Mouse (Mus musculus) embryo, embryonic 11 days (tissue): ENCODE data around the gene Mrgprf.

ENCODE experiments used
- DNase-seq: peaks from one replicate; pipeline ENCODE4 v3.0.0-alpha.2; 2015

Mrgprf gene

GRCm38 (mm10) chr7:145300321-145301007 is at the start of gene Mrgprf:
Mrgprf (plus strand) TSS chr7:145300828.
- peak; percentile 6 for DNase-seq

DNA sequence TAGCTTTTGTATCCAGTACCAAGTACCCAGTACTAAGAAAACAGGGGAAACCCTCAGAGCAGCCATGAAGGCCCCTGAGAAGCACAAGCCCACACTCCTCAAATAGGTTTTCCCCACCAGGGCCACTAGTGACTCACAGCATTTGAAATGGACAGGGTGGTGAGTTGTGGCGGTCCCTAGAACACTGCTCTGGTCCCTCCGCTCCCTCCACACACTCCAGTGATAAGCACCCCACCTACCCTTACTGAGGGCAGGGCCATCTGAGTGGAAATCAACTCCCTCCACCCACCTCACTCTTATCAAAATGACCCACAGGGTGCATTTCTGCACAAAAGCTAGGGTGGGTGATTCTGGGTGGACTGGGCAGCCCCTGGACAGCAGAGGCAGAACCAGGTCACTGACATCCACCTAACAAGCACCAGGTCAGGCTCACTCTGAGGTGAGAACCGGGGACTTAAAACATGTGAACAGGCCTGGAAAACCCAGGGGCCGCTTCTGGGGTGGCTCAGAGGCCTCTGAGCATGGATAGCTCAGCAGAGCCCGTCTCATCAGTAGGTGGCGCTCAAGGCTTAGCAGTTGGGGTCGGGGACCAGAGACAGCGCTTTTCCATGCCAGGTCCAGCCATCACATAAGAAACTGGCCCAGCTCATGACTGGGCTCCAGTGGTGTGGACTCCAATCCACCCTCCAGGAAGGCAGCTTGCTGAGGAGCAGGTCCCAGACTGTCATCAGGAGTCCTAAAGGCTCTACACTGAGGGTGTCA is 47.7 kb upstream of the Mrgprf start:
- peak; percentile 92 for DNase-seq

DNA sequence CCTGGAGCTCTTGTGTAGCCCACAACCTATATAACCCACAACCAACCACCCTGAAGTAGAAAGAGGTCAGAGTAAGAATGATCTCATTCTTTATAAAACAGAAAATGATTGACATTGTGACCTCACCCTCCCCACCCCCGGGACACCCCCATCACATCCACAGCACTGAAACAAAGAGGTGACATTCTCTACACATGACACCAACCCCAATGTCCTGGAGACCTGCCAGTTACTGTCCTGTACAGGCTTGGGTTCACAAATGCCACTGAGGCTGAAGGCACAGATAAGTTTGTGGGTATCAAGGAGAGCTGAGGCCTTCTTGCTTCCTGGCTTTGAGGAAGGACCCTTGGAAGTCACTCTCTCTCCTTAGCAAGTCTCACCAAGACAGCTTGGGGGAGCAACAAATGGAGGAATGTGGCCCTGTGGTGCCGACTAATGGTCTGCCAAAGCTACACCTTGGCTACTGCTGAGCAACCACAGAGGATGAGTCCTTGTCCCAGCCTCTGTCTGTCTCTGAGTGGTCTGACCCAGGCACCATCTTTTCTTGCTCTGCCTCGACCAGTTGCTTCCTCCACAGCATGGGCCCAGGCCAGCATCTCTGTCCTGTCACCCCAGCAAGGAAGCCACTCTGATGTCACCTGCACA is 46.5 kb upstream of the Mrgprf start:
- DNase-seq: no peak

DNA sequence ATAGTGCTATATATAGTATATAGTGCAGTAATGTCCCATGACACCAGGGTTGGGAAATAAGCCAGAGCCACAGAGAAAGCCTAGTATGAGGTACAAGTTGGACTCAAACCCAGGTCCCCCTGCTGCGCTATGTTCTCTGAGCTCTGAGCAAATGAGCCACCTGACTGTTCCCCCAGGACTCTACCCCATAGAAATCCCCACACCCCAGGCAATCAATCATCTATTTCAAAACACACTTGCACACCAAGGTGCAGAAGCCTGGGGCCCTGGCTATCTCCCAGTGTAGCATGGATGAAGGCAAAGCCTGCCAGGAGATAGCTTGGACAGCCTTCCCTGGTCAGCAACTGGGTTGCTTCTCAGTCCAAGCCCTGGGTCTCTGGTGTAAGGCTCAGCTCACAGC is 44.5 kb upstream of the Mrgprf start:
- no peak for DNase-seq

DNA sequence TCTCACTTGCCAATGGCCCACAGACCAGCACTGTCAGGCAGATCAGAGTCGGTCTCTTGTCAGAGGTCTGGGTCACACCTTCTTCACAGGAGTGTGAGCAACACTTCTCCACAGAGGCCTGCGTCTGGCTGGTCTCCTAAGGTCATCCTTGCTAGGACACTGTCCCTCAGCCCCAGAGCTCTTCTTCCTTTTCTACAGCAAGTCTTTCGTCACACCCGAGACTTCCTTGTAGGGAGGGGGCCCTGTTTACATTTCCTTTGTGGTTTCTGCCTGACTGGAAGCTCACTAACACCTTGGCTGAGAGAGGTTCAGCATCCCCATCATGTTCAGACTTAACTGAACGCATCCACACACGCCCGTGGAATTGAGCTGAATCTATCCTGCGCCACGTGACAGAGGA is 36.4 kb upstream of the Mrgprf start:
- no peak for DNase-seq

DNA sequence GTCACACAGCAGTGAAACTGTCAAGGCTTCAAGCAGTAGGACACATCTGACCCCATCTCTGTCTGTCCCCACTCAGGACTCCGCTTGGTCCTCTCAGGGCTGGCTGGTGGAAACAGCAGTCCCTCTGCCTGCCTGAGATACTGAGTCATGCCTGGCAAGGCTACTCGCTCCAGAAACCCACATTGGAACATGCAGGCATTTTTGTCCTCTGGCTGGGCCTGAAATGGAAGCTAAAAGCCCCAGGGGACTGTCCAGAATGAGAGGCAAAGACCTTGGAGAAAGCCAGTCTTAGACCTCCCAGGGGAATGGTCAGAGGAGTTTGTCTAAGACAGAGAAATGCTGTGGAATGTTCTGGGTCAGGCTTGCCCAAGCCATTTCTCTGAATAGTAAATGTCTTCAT is 34.6 kb upstream of the Mrgprf start:
- no peak for DNase-seq

DNA sequence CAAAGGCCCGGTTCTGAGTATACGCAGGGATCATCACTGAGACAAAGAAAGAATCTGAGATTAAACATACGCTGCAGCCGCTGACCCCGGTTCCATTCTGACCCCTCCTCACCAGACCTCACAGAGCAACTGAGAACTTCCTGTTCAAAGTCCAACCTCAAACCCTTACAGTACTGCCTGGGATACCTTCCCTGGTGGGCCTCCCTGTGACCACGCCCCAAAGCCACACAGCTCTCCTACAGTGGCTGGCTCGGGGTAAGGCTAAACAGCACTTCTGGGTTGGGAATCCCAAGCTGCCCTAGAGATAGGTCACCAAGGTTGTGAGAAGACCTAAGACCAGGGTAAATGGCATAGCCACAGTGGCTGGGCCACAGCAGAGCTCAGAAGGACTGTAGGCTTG is 31.7 kb upstream of the Mrgprf start:
- no peak for DNase-seq

DNA sequence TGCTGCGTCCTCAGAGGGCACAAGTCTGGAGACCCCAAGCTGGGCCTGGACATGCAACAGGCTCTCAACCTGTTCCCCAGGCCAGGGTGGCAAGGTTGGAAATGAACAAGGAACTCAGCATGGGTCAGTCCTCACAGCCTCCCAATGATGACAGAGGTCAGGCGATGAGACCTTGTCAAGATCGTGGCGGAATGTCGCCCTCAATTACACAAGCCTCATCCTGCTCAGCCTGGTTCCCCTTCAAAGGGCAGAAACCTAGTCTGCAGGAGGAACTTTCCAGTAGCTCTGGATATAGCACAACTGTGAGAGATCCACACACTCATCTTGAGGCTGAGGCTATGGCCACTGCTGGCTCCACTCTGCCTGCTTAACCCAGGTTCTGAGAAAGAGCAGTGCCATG is 29.7 kb upstream of the Mrgprf start:
- DNase-seq: no peak

DNA sequence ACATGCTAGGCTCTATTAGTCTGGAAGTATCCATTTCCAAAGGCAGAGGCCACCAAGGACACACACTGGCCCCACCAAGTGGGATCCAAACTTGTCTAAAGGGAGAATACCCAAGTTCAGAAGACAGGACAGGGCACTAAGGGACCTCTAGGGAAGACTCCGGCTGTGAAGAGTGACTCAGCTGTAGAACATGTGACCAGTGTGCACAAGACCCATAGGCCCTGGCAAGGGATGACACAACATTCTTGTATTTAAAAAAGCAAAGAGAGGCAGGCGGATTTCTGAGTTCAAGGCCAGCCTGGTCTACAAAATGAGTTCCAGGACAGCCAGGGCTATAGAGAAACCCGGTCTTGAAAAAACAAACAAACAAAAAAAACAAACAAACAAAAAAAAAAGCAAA is 25.1 kb upstream of the Mrgprf start:
- no peak for DNase-seq

GRCm38 (mm10) chr7:145281396-145281795 is 19.2 kb upstream of the Mrgprf start:
- DNase-seq: no peak

GRCm38 (mm10) chr7:145283041-145283440 is 17.6 kb upstream of the Mrgprf start:
- peak; percentile 13 for DNase-seq

DNA sequence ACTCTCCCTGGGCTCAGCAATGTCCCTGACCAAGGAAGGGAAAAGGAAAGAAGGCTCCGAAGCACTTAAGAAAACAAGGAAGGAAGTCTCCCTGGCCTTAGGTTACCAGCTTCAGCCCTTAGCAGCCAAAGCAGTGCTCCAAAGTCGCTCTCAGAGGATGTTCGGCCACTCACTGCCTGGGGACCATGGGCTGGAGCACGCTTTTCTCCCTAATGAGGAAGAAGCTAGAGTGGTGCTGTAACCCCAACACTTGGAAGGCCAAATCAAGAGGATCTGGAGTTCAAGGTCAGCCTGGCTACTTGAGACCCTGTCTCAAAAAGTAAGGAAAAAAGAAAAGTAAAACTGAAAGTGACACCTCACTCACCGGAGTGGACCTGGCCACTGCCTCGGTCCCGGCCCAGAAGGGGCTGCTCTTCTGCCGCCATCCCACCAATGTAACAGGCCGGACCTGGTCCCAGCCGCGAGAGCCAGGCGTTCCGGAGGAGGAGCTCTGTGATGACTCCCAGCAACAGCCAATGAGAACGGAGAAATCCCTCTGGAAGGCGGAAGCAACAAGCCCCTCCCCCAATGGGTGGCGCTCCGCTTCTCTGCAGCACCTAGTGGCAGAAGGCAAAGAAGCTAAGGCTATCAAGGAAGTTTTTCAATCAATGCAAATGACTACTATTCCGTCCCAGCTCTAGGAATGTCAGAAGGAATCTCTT is 17.0 kb upstream of the Mrgprf start, which contains the start of gene Tpcn2:
Gene Tpcn2, minus strand, starts transcription at position 525 of the 701 bp plus-strand sequence.
- peak; percentile 97 for DNase-seq

DNA sequence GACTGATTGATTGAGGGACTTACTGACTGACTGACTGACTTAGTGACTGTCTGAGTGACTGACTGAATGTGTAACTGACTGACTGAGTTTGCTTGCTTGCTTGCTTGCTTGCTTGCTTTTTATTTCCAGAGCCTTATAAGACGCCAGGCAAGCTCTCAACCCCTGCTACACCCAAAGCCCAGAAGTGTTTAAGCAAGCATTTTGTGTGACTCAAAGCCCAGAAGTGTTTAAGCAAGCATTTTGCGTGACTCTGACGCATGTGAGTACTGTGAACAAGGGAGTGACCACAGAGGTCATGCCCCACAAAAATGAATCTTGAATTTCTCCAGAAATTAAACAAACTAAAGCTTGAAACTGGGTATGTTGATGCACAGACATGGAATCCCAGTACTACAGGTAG is 16.3 kb upstream of the Mrgprf start:
- DNase-seq: no peak

DNA sequence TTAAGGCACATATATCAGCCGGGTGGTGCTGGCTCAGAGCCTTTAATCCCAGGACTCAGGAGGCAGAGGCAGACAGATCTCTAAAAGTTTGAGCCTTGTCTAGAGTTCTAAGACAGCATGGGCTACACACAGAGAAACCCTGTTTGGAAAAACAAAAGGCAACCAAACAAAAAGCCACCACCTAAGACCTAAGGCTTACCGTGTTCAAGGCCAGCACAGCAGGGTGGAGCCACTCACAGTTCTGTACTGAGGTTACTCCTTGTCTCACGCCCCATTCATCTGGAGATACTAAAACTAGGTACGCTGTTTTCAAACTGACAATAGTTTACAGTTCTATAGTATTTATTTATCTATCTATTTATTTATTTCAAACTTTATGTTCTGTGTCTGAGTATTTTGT is 15.2 kb upstream of the Mrgprf start:
- no peak for DNase-seq

DNA sequence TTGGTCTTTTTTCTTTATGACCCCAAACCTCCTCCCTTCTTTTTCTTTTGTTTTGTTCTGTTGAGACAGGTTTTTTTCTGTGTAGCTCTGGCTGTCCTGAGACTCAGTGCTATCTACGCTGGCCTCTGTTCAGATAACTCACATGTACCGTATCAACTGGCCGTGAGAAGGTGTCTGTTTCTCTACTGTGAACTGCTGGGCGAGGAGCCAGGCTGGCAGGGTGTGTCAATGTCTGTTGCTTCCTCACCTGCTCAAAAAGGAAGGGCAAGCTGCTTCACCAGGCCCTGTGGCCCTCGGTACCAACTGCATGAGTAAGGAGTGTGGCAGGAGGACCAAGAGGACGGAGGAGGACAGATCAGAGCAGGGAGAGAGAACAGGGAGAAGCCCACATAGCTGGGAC is 13.2 kb upstream of the Mrgprf start:
- DNase-seq: no peak

GRCm38 (mm10) chr7:145289302-145289701 is 11.3 kb upstream of the Mrgprf start:
- DNase-seq: peak; percentile 70

DNA sequence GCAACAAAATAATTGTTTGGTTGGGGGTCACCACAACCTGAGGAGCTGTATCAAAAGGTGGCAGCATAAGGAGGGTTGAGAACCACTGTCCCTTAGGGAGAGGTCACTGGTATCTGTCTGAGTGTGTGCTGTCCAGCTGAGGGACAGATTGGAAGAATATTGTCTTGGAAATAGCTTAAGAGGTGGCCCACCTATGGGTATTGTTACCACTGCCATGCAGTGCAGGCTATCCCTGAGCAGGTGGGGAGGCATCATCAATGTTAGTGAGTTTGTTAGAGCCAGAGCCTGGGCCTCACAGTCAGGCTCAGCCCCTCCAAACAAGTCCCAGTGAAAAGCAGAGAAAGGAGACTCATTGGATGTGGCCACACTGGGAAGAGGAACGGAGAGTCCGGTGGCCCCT is 8.8 kb upstream of the Mrgprf start:
- no peak for DNase-seq

- no peak for DNase-seq
These were observed 7.9 kb upstream of the Mrgprf start for GRCm38 (mm10) chr7:145292726-145293125.

DNA sequence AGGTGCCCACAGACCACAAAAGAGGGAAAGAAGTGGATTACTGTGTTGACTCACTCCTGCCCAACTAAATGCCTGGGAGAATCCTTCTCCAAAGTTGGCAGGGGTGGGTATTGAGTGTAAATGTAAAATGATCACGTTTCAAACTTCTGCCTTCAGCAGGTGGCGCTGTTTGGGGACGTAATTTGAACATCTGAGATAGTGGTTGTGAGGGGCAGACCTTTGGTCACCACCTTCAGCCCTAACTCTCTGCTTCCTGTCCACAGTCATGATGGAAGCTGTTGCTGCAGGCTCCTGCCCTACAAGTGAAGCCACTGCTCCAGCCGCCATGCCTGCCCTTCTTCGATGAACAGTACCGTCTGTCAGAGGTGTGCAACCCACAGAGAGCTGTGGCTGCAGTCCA is 6.8 kb upstream of the Mrgprf start:
- DNase-seq: peak; percentile 45

DNA sequence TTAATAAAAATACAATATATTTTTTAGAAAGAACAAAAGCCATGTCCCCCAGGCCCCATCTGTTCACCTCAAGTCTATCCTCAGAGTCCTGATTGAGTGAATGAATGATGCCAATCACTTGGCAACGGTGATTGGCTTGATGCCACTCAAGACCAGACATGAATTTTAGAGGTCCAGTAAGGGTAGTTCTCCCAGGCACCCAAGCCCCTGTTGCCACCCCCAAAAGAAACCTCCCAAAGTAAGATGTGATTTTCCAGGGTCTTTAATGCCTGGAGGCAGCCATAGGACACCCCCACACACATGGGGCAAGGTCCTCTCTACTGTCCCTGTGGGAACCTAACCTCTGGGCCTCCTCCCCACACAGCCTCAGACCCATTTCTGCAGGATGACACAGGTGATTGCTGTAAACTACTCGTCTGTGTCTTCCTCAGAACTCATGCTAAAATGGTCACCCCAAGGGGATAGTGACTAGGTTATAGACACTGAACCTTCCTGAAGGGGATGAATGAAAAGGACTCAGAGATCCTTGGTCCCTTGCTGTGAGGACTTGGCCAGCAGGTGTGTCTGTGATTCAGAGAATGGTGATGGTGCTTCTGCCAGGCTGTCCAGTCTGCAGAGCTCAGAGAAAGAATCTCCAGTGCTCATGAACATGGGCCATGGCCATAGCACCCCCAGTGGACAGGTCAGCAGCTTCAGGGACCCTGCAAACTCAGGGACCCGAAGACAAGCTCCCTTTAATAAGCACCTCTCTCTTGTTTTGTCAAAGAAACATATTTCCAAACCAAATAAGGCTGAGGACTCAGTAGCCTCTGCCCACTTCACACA is 1.8 kb upstream of the Mrgprf start:
- DNase-seq: no peak

DNA sequence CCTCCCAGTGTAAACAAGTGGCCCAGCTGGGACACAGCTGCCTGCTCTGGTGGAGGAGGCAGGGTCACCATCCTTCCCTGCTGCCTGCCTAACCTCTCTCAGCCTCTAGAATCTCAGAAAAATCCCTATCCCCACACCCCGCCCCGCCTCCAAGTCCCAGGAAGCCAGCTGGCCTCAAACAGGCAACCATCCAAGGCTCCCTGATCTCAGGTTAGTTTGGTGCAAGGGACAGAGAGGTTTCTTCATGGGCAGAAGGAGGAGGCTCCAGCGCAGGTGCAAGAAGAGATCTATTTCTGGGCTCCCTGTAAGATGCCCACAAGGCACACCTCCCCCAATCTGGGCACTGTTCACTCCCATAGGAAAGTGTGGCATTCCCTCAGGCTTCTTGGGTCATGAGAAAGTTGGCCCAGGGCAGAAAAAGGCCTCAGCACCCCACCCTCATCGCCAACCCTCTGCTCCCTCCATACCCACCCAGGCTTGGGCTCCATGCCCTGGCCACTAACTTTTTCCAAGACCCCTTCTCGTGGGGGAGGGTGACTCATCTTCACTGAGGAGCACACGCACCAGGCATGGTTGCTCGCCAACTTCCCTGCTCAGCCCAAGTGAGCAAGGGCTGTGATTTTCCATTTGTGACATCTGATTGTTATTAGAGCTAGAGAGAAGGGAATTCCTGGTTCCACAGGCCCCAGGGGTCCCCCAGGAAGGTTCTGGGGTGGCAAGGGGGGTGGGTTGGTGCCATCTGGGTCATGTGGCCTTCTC is 887 bp upstream of the Mrgprf start:
- peak; percentile 12 for DNase-seq

- no peak for DNase-seq
These were observed 346 bp downstream of the Mrgprf start for GRCm38 (mm10) chr7:145301008-145301340.
